ENCODE assay signal across 9 mouse cellular contexts in genomic region chr8:124434126-124434790, GRCm38 (mm10). TPM values are rescaled to one million over a fixed set of nuclear protein-coding genes. Genes with fewer than 3 reads are reported as not detected.
DNase-seq lines count a peak whose midpoint lies in the region; ATAC-seq lines count a peak whose summit lies in the region.
"Had no signal": no experiment of that assay in that cellular context is flagged by ENCODE, and none has a peak within 500 bp of the region (broad histone marks: within the 10 kb centered on the region; RNA-seq: fewer than 3 reads in every experiment).

No protein-coding gene starts in this region.

- H3K4me3 ChIP-seq in forebrain, embryonic 15.5 days = peak overlapping the region; percentile 81
- peak overlapping the region; percentile 61 for H3K4me3 ChIP-seq in liver, embryonic 16.5 days (ENCODE audit: low read depth, low read length)
- peak overlapping the region; percentile 83 for H3K4me3 ChIP-seq in neural tube, embryonic 15.5 days (replicated peaks)

- under 1% methylated on average over 87 of the region's 101 CpGs for WGBS in forebrain, embryonic 15.5 days
- 2% methylated on average over 84 of the region's 101 CpGs for WGBS in large intestine, adult 2 months
- WGBS in liver, embryonic 16.5 days (ENCODE audit: insufficient replicate concordance) = under 1% methylated on average over 61 of the region's 101 CpGs
- WGBS in neural tube, embryonic 15.5 days = under 1% methylated on average over 79 of the region's 101 CpGs

- peak overlapping the region; percentile 36; the same call in 1 of the 2 replicates for H3K27ac ChIP-seq in forebrain, embryonic 15.5 days (replicated peaks)
- no peak overlapping the region for H3K27ac ChIP-seq in liver, embryonic 16.5 days (ENCODE audit: low read length)
- peak overlapping the region; percentile 84 for H3K27ac ChIP-seq in neural tube, embryonic 15.5 days (replicated peaks)
- H3K27ac ChIP-seq: macrophage had no signal

- ATAC-seq in forebrain, embryonic 15.5 days (replicated peaks) = peak; percentile 96
- ATAC-seq in liver, embryonic 16.5 days (ENCODE audit: low read depth) = peak; percentile 98
- peak; percentile 96 for ATAC-seq in neural tube, embryonic 15.5 days (ENCODE audit: low FRiP score)

- peak overlapping the region; percentile 93 for H3K4me2 ChIP-seq in forebrain, embryonic 15.5 days (replicated peaks)
- H3K4me2 ChIP-seq in liver, embryonic 16.5 days (ENCODE audit: low read depth, low read length) = peak overlapping the region; percentile 75
- peak overlapping the region; percentile 76 for H3K4me2 ChIP-seq in neural tube, embryonic 15.5 days

- H3K9ac ChIP-seq in forebrain, embryonic 15.5 days (replicated peaks) = peak overlapping the region; percentile 66
- no peak overlapping the region for H3K9ac ChIP-seq in liver, embryonic 16.5 days (ENCODE audit: low read depth, low read length)
- H3K9ac ChIP-seq in neural tube, embryonic 15.5 days (replicated peaks) = peak overlapping the region; percentile 84

- H3K4me1 ChIP-seq in forebrain, embryonic 15.5 days = peaks cover 47% of the 10 kb centered on the region
- peaks cover 8% of the 10 kb centered on the region for H3K4me1 ChIP-seq in liver, embryonic 16.5 days (ENCODE audit: control insufficient read depth, low read depth, low read length)
- H3K4me1 ChIP-seq in neural tube, embryonic 15.5 days = peaks cover 58% of the 10 kb centered on the region

- DNase-seq in ES-CJ7 (ENCODE audit: low read depth, low spot score) = peak; percentile 97
- peak; percentile 99 for DNase-seq in cerebellum, adult 18-20 months
- peak; percentile 97 for DNase-seq in heart, postnatal 14 days
- peak; percentile 75 for DNase-seq in large intestine, adult 2 months (ENCODE audit: low read depth, low spot score)
- DNase-seq in testis, postnatal 10 days (ENCODE audit: low spot score) = peak; percentile 98

- H3K36me3 ChIP-seq in forebrain, embryonic 15.5 days = no peaks in the 10 kb centered on the region
- no peaks in the 10 kb centered on the region for H3K36me3 ChIP-seq in liver, embryonic 16.5 days (ENCODE audit: control insufficient read depth, insufficient read depth)
- H3K36me3 ChIP-seq in neural tube, embryonic 15.5 days = no peaks in the 10 kb centered on the region

- H3K9me3 ChIP-seq in forebrain, embryonic 15.5 days = no peaks in the 10 kb centered on the region
- no peaks in the 10 kb centered on the region for H3K9me3 ChIP-seq in liver, embryonic 16.5 days (replicated peaks; ENCODE audit: control insufficient read depth, low read length)
- no peaks in the 10 kb centered on the region for H3K9me3 ChIP-seq in neural tube, embryonic 15.5 days (replicated peaks)

- intact Hi-C loops in heart, postnatal 14 days (cut with DNase I) = no loop called here

- H3K27me3 ChIP-seq in forebrain, embryonic 15.5 days = no peaks in the 10 kb centered on the region; the same call in 1 of the 2 replicates
- H3K27me3 ChIP-seq in liver, embryonic 16.5 days (ENCODE audit: control insufficient read depth, insufficient read depth, low read depth, low read length) = peaks cover 28% of the 10 kb centered on the region
- H3K27me3 ChIP-seq in neural tube, embryonic 15.5 days (replicated peaks) = no peaks in the 10 kb centered on the region

RNA-seq across cellular contexts. Expression of gene Pgbd5, which starts 5.2 kb away (rescaled TPM):
- polyA plus RNA-seq in forebrain, embryonic 15.5 days (2015; fragmentation: Nextera tagmentation; extraction: Ambion mirVana) = 9.9 and 10.0 TPM in 2 replicates
- total RNA-seq in heart, postnatal 14 days (2021) = 1 to 10 TPM; 2.0 to 2.2 TPM
- polyA plus RNA-seq in large intestine, adult 2 months (2012; rRNA removed) = 3.3 and 4.2 TPM in 2 replicates
- polyA plus RNA-seq in liver, embryonic 16.5 days (2015; fragmentation: Nextera tagmentation; extraction: Ambion mirVana) = 0.09 and 0.11 TPM in 2 replicates
- 12.0 and 17.0 TPM in 2 replicates for polyA plus RNA-seq in neural tube, embryonic 15.5 days (2015; fragmentation: Nextera tagmentation; extraction: Ambion mirVana)
